In genomic region chr11:94317515-94317914, GRCm38 (mm10) we compare ENCODE assay signal across 18 mouse cellular contexts. TPM values are rescaled to one million over a fixed set of nuclear protein-coding genes. Genes with fewer than 3 reads are reported as not detected.
DNase-seq lines count a peak whose midpoint lies in the region; ATAC-seq and TF ChIP-seq lines count a peak whose summit lies in the region.
"Had no signal": no experiment of that assay in that cellular context is flagged by ENCODE, and none has a peak within 500 bp of the region (broad histone marks: within the 10 kb centered on the region; RNA-seq: fewer than 3 reads in every experiment).

No protein-coding gene starts in this region.

- no peak overlapping the region for H3K4me3 ChIP-seq in forebrain, embryonic 13.5 days
- H3K4me3 ChIP-seq in forebrain, embryonic 12.5 days (replicated peaks): no peak overlapping the region
- H3K4me3 ChIP-seq in hindbrain, embryonic 14.5 days (replicated peaks; ENCODE audit: low read length): no peak overlapping the region
- H3K4me3 ChIP-seq in hindbrain, embryonic 11.5 days (ENCODE audit: low read depth, low read length): no peak overlapping the region
- peak overlapping the region in 2 of 3 experiments; percentile 1 to 18 for H3K4me3 ChIP-seq in CH12.LX (replicated peaks in 1 of 3; ENCODE audit: low read depth in 2 of 3, low read length in 2 of 3, poor library complexity in 1 of 3)
- peak overlapping the region; percentile 16; the same call in 1 of the 2 replicates for H3K4me3 ChIP-seq in liver, embryonic 12.5 days
- H3K4me3 ChIP-seq: midbrain, embryonic 12.5 days had no signal

- TF ChIP-seq POLR2A in CH12.LX (IDR thresholded peaks at IDR 0.05; ENCODE audit: low read depth, low read length): no peak

- H3K9me3 ChIP-seq in forebrain, embryonic 13.5 days (replicated peaks): no peaks in the 10 kb centered on the region
- no peaks in the 10 kb centered on the region for H3K9me3 ChIP-seq in forebrain, embryonic 12.5 days
- H3K9me3 ChIP-seq in hindbrain, embryonic 14.5 days (ENCODE audit: control insufficient read depth, low read length): no peaks in the 10 kb centered on the region
- H3K9me3 ChIP-seq in hindbrain, embryonic 11.5 days (ENCODE audit: control insufficient read depth, low read length): no peaks in the 10 kb centered on the region
- no peaks in the 10 kb centered on the region for H3K9me3 ChIP-seq in CH12.LX (replicated peaks; ENCODE audit: low read length)
- no peaks in the 10 kb centered on the region for H3K9me3 ChIP-seq in liver, embryonic 12.5 days (replicated peaks)
- H3K9me3 ChIP-seq: midbrain, embryonic 12.5 days had no signal

- peaks cover 70% of the 10 kb centered on the region for H3K4me1 ChIP-seq in forebrain, embryonic 13.5 days
- H3K4me1 ChIP-seq in forebrain, embryonic 12.5 days: peaks cover 58% of the 10 kb centered on the region
- H3K4me1 ChIP-seq in hindbrain, embryonic 14.5 days (replicated peaks; ENCODE audit: control insufficient read depth, insufficient read depth, low read length): peaks cover 56% of the 10 kb centered on the region
- H3K4me1 ChIP-seq in hindbrain, embryonic 11.5 days (replicated peaks; ENCODE audit: control insufficient read depth, insufficient read depth, low read length): no peaks in the 10 kb centered on the region; the same call in 1 of the 2 replicates
- peaks cover 13 to 79% of the 10 kb centered on the region in 2 experiments; a peak in 3 of 4 replicates for H3K4me1 ChIP-seq in CH12.LX (ENCODE audit: control insufficient read depth in 1 of 2, insufficient read depth in 2 of 2)
- peaks cover 84% of the 10 kb centered on the region for H3K4me1 ChIP-seq in liver, embryonic 12.5 days

- no peaks in the 10 kb centered on the region for H3K27me3 ChIP-seq in forebrain, embryonic 13.5 days
- no peaks in the 10 kb centered on the region for H3K27me3 ChIP-seq in forebrain, embryonic 12.5 days
- no peaks in the 10 kb centered on the region for H3K27me3 ChIP-seq in hindbrain, embryonic 14.5 days (ENCODE audit: control insufficient read depth, insufficient read depth, low read length)
- no peaks in the 10 kb centered on the region for H3K27me3 ChIP-seq in hindbrain, embryonic 11.5 days (ENCODE audit: control insufficient read depth, insufficient read depth, low read length)
- no peaks in the 10 kb centered on the region for H3K27me3 ChIP-seq in CH12.LX (replicated peaks)
- no peaks in the 10 kb centered on the region for H3K27me3 ChIP-seq in liver, embryonic 12.5 days (replicated peaks)
- H3K27me3 ChIP-seq: midbrain, embryonic 12.5 days had no signal

- WGBS in forebrain, embryonic 13.5 days: 55% methylated on average over 4 of the region's 4 CpGs
- 66% methylated on average over 4 of the region's 4 CpGs for WGBS in forebrain, embryonic 12.5 days
- 69% methylated on average over 4 of the region's 4 CpGs for WGBS in hindbrain, embryonic 14.5 days
- WGBS in hindbrain, embryonic 11.5 days: 69% methylated on average over 4 of the region's 4 CpGs
- WGBS in liver, embryonic 12.5 days (ENCODE audit: insufficient replicate concordance): 58% methylated on average over 4 of the region's 4 CpGs

- no peak for DNase-seq in hindbrain, embryonic 14.5 days (ENCODE audit: low spot score)
- no peak for DNase-seq in hindbrain, embryonic 11.5 days (ENCODE audit: low spot score)
- no peak for DNase-seq in CH12.LX (ENCODE audit: extremely low read depth)
- DNase-seq in yolk sac, embryonic 10.5 days (ENCODE audit: low spot score): no peak
- no peak for DNase-seq in right cerebral cortex, postnatal 4 days
- DNase-seq: adrenal gland, postnatal 10 days; gastrocnemius, postnatal 14 days; kidney, postnatal 10 days; layer of hippocampus, adult 9-11 months; thymus, postnatal 14 days had no signal

- peaks cover 93% of the 10 kb centered on the region for H3K79me2 ChIP-seq in CH12.LX (replicated peaks; ENCODE audit: control insufficient read depth, extremely low read depth, insufficient read depth, poor library complexity, severe bottlenecking)

- peaks cover 9% of the 10 kb centered on the region; the same call in 1 of the 2 replicates for H3K36me3 ChIP-seq in forebrain, embryonic 13.5 days (ENCODE audit: poor library complexity, severe bottlenecking)
- peaks cover 6% of the 10 kb centered on the region; the same call in 1 of the 2 replicates for H3K36me3 ChIP-seq in forebrain, embryonic 12.5 days (replicated peaks)
- H3K36me3 ChIP-seq in hindbrain, embryonic 14.5 days (replicated peaks; ENCODE audit: control insufficient read depth, insufficient read depth): no peaks in the 10 kb centered on the region; the same call in 1 of the 2 replicates
- no peaks in the 10 kb centered on the region for H3K36me3 ChIP-seq in hindbrain, embryonic 11.5 days (ENCODE audit: control insufficient read depth, insufficient read depth, low read length)
- peaks cover 2 to 60% of the 10 kb centered on the region in 2 experiments for H3K36me3 ChIP-seq in CH12.LX (replicated peaks in 1 of 2; ENCODE audit: control insufficient read depth in 1 of 2, insufficient read depth in 1 of 2, low read length in 1 of 2)
- H3K36me3 ChIP-seq in liver, embryonic 12.5 days: peaks cover 50% of the 10 kb centered on the region

- TF ChIP-seq CTCF in CH12.LX (conservative IDR thresholded peaks at IDR 0.05 in 1 of 2, IDR thresholded peaks at IDR 0.05 in 1 of 2; ENCODE audit: low read depth in 2 of 2, low read length in 2 of 2): no peak

- no peak overlapping the region for H3K27ac ChIP-seq in forebrain, embryonic 13.5 days
- no peak overlapping the region for H3K27ac ChIP-seq in forebrain, embryonic 12.5 days
- no peak overlapping the region for H3K27ac ChIP-seq in hindbrain, embryonic 14.5 days
- no peak overlapping the region for H3K27ac ChIP-seq in hindbrain, embryonic 11.5 days (ENCODE audit: low read depth, low read length)
- no peak overlapping the region for H3K27ac ChIP-seq in CH12.LX (ENCODE audit: insufficient read depth, low read depth)
- H3K27ac ChIP-seq in liver, embryonic 12.5 days: peak overlapping the region; percentile 43; the same call in 1 of the 2 replicates
- H3K27ac ChIP-seq: midbrain, embryonic 12.5 days had no signal

- no peak for TF ChIP-seq RAD21 in CH12.LX (IDR thresholded peaks at IDR 0.05; ENCODE audit: low read depth, low read length)

- in situ Hi-C loops in CH12.LX (cut with MboI; ENCODE audit: low pct_ligation_motif_present, low pct_unique_long_range_greater_than_20kb, low sequenced_read_pairs): no loop called here

- no peak; the same call in 1 of the 2 replicates for TF ChIP-seq EP300 in CH12.LX (IDR thresholded peaks at IDR 0.05; ENCODE audit: low read length)

- no peak for ATAC-seq in forebrain, embryonic 13.5 days
- no peak for ATAC-seq in forebrain, embryonic 12.5 days (ENCODE audit: low FRiP score)
- no peak for ATAC-seq in hindbrain, embryonic 14.5 days (ENCODE audit: low FRiP score)
- no peak for ATAC-seq in hindbrain, embryonic 11.5 days (ENCODE audit: low FRiP score)
- no peak for ATAC-seq in liver, embryonic 12.5 days
- ATAC-seq: inflammation-experienced regulatory T-cells, adult 6 months had no signal

- H3K9ac ChIP-seq in forebrain, embryonic 13.5 days: no peak overlapping the region
- H3K9ac ChIP-seq in forebrain, embryonic 12.5 days: no peak overlapping the region
- no peak overlapping the region for H3K9ac ChIP-seq in hindbrain, embryonic 14.5 days
- no peak overlapping the region for H3K9ac ChIP-seq in hindbrain, embryonic 11.5 days (ENCODE audit: low read depth, low read length)
- peak overlapping the region; percentile 58 for H3K9ac ChIP-seq in CH12.LX (ENCODE audit: insufficient read depth, low read depth)
- H3K9ac ChIP-seq in liver, embryonic 12.5 days: peak overlapping the region; percentile 43; the same call in 1 of the 2 replicates
- H3K9ac ChIP-seq: midbrain, embryonic 12.5 days had no signal

- H3K4me2 ChIP-seq in forebrain, embryonic 13.5 days: peak overlapping the region; percentile 18; the same call in 1 of the 2 replicates
- no peak overlapping the region for H3K4me2 ChIP-seq in forebrain, embryonic 12.5 days
- H3K4me2 ChIP-seq in hindbrain, embryonic 14.5 days (replicated peaks): 0 out of 2 replicates have a peak overlapping the region, but pooled peaks have one; percentile 11
- H3K4me2 ChIP-seq in hindbrain, embryonic 11.5 days (replicated peaks; ENCODE audit: low read depth, low read length): no peak overlapping the region
- peak overlapping the region; percentile 96 for H3K4me2 ChIP-seq in CH12.LX (ENCODE audit: insufficient read depth, low read depth, poor library complexity, severe bottlenecking)
- H3K4me2 ChIP-seq in liver, embryonic 12.5 days: peak overlapping the region; percentile 82
- H3K4me2 ChIP-seq: midbrain, embryonic 12.5 days had no signal

- dilution Hi-C loops in CH12.LX (cut with MboI; ENCODE audit: extremely low pct_ligation_motif_present, extremely low pct_unique_long_range_greater_than_20kb, low sequenced_read_pairs): no loop called here

RNA-seq across cellular contexts. Expression of gene Luc7l3, which starts 4.3 kb away (rescaled TPM):
- 164 and 173 TPM in 2 replicates for polyA plus RNA-seq in forebrain, embryonic 13.5 days (2015; fragmentation: Nextera tagmentation; extraction: Ambion mirVana)
- 174 and 179 TPM in 2 replicates for polyA plus RNA-seq in forebrain, embryonic 12.5 days (2016; fragmentation: Nextera tagmentation; extraction: Ambion mirVana)
- 94.9 and 105 TPM in 2 replicates for polyA plus RNA-seq in hindbrain, embryonic 14.5 days (2014; fragmentation: Nextera tagmentation; extraction: Ambion mirVana)
- polyA plus RNA-seq in hindbrain, embryonic 11.5 days (2014; fragmentation: Nextera tagmentation; extraction: Ambion mirVana): 118 and 125 TPM in 2 replicates
- total RNA-seq in CH12.LX (2012; rRNA removed) (57.7 and 82.3 TPM in 2 replicates), CH12.LX (2014; rRNA removed) (69.8 and 82.2 TPM in 2 replicates)
- 246 and 318 TPM in 2 replicates for polyA plus RNA-seq in CH12.LX (2012; ENCODE audit: insufficient read length, low read depth)
- polyA plus RNA-seq in liver, embryonic 12.5 days (2016; fragmentation: Nextera tagmentation; extraction: Ambion mirVana): 67.1 and 67.4 TPM in 2 replicates

RNA-seq across cellular contexts. Expression of gene Ankrd40, which starts 10.3 kb away (rescaled TPM):
- 10.5 and 10.6 TPM in 2 replicates for polyA plus RNA-seq in forebrain, embryonic 13.5 days (2015; fragmentation: Nextera tagmentation; extraction: Ambion mirVana)
- polyA plus RNA-seq in forebrain, embryonic 12.5 days (2016; fragmentation: Nextera tagmentation; extraction: Ambion mirVana): 12.6 and 20.9 TPM in 2 replicates
- 12.8 and 12.9 TPM in 2 replicates for polyA plus RNA-seq in hindbrain, embryonic 14.5 days (2014; fragmentation: Nextera tagmentation; extraction: Ambion mirVana)
- polyA plus RNA-seq in hindbrain, embryonic 11.5 days (2014; fragmentation: Nextera tagmentation; extraction: Ambion mirVana): 16.3 and 21.7 TPM in 2 replicates
- total RNA-seq in CH12.LX (2012; rRNA removed) (55.7 and 56.0 TPM in 2 replicates), CH12.LX (2014; rRNA removed) (62.0 and 64.5 TPM in 2 replicates)
- polyA plus RNA-seq in CH12.LX (2012; ENCODE audit: insufficient read length, low read depth): 97.4 and 98.8 TPM in 2 replicates
- 15.7 and 15.9 TPM in 2 replicates for polyA plus RNA-seq in liver, embryonic 12.5 days (2016; fragmentation: Nextera tagmentation; extraction: Ambion mirVana)

RNA-seq across cellular contexts. Expression of gene Gm21885, which starts 35.8 kb away (rescaled TPM):
- 0.68 TPM in 1 of 2 replicates, not detected in the other for polyA plus RNA-seq in forebrain, embryonic 13.5 days (2015; fragmentation: Nextera tagmentation; extraction: Ambion mirVana)
- 0.27 TPM in 1 of 2 replicates, not detected in the other for polyA plus RNA-seq in forebrain, embryonic 12.5 days (2016; fragmentation: Nextera tagmentation; extraction: Ambion mirVana)
- polyA plus RNA-seq in hindbrain, embryonic 14.5 days (2014; fragmentation: Nextera tagmentation; extraction: Ambion mirVana): 0.38 TPM in 1 of 2 replicates, not detected in the other
- polyA plus RNA-seq in hindbrain, embryonic 11.5 days (2014; fragmentation: Nextera tagmentation; extraction: Ambion mirVana): 0.68 TPM in 1 of 2 replicates, not detected in the other
- 0.21 and 0.55 TPM in 2 replicates for total RNA-seq in CH12.LX (2012; rRNA removed)
- not detected in 2 replicates for total RNA-seq in CH12.LX (2014; rRNA removed)
- 0.30 and 0.33 TPM in 2 replicates for polyA plus RNA-seq in CH12.LX (2012; ENCODE audit: insufficient read length, low read depth)
- 0.29 TPM in 1 of 2 replicates, not detected in the other for polyA plus RNA-seq in liver, embryonic 12.5 days (2016; fragmentation: Nextera tagmentation; extraction: Ambion mirVana)
- total RNA-seq: adrenal gland, postnatal 10 days; gastrocnemius, postnatal 14 days; left cerebral cortex, postnatal 25 days had no signal
- polyA plus RNA-seq: heart, embryonic 16.5 days; neural tube, embryonic 11.5 days had no signal

Comparison
In these comparisons a context has a peak if more than half of its experiments do, and no peak if none do; other contexts are left out.
1. H3K4me2 ChIP-seq: peak in forebrain, embryonic 13.5 days (single experiment), hindbrain, embryonic 14.5 days (single experiment), CH12.LX (single experiment) and liver, embryonic 12.5 days (single experiment); none in forebrain, embryonic 12.5 days (single experiment) and hindbrain, embryonic 11.5 days (single experiment).
2. H3K4me3 ChIP-seq: peak in CH12.LX (2 of 3) and liver, embryonic 12.5 days (single experiment); none in forebrain, embryonic 13.5 days (single experiment), forebrain, embryonic 12.5 days (single experiment), hindbrain, embryonic 14.5 days (single experiment) and hindbrain, embryonic 11.5 days (single experiment).
3. H3K9ac ChIP-seq: peak in CH12.LX (single experiment) and liver, embryonic 12.5 days (single experiment); none in forebrain, embryonic 13.5 days (single experiment), forebrain, embryonic 12.5 days (single experiment), hindbrain, embryonic 14.5 days (single experiment) and hindbrain, embryonic 11.5 days (single experiment).